Mouse (Mus musculus) liver, embryonic 14.5 days (tissue): ENCODE results near the gene 5730522E02Rik. TPM values are rescaled to one million over a fixed set of nuclear protein-coding genes. Genes with fewer than 3 reads are reported as not detected.

Experiments used
- ATAC-seq: fragments of 200-750 bp; cut with Nextera tagmentation; 2 replicates; pipeline ENCODE4 v1.8.0; 2017; ENCODE audit warnings: moderate number of reproducible peaks, mild to moderate bottlenecking, moderate library complexity; ENCODE audit not compliant: insufficient read depth
- DNase-seq, 3 experiments: peaks; one replicate each; pipeline ENCODE4 v3.0.0-alpha.2; 2012 to 2013; ENCODE audit warnings: low read depth in 3 of 3, low spot score in 3 of 3
- H3K27ac ChIP-seq: fragments of 300-500 bp; sonication (generic); 2 replicates; pipeline ENCODE4 v1.5.1; 2014; ENCODE audit warnings: moderate library complexity, mild to moderate bottlenecking, control low read depth, inconsistent platforms
- H3K27me3 ChIP-seq: fragments of 300-500 bp; sonication (generic); 2 replicates; pipeline ENCODE4 v1.6.1; 2014; ENCODE audit warnings: mild to moderate bottlenecking, low read length, moderate library complexity; ENCODE audit not compliant: control insufficient read depth, insufficient read depth
- H3K36me3 ChIP-seq: fragments of 300-500 bp; sonication (generic); replicated peaks from 2 replicates; pipeline ENCODE4 v1.6.1; 2014; ENCODE audit warnings: low read depth; ENCODE audit not compliant: control insufficient read depth, insufficient read depth
- H3K4me1 ChIP-seq, 2 experiments: fragments of 200-500 bp in 1 of 2; fragments of 300-500 bp in 1 of 2; sonication (generic) in 1 of 2; replicated peaks; 2 replicates each; pipeline ENCODE4 v1.6.1; 2012 to 2014; ENCODE audit warnings: antibody characterized with exemption in 1 of 2, inconsistent platforms in 1 of 2, low read length in 1 of 2; ENCODE audit not compliant: control insufficient read depth in 2 of 2, insufficient read depth in 2 of 2
- H3K4me2 ChIP-seq: fragments of 300-500 bp; sonication (generic); 2 replicates; pipeline ENCODE4 v1.6.1; 2014; ENCODE audit warnings: low read depth, mild to moderate bottlenecking, control low read depth, moderate library complexity
- H3K4me3 ChIP-seq, 2 experiments: fragments of 200-500 bp in 1 of 2; fragments of 300-500 bp in 1 of 2; sonication (generic) in 1 of 2; 2 replicates each; pipeline ENCODE4 v1.5.1; 2012 to 2014; ENCODE audit warnings: low read depth in 2 of 2, low read length in 2 of 2, mild to moderate bottlenecking in 2 of 2, control low read depth in 1 of 2, inconsistent platforms in 1 of 2, moderate library complexity in 1 of 2; ENCODE audit not compliant: insufficient read depth in 1 of 2
- H3K9ac ChIP-seq: fragments of 300-500 bp; sonication (generic); replicated peaks from 2 replicates; pipeline ENCODE4 v1.6.1; 2014; ENCODE audit warnings: mild to moderate bottlenecking, control low read depth, moderate library complexity
- H3K9me3 ChIP-seq: fragments of 300-500 bp; sonication (generic); 2 replicates; pipeline ENCODE4 v1.6.1; 2016; ENCODE audit warnings: low read length, mixed read lengths; ENCODE audit not compliant: control insufficient read depth
- CTCF ChIP-seq: IDR thresholded peaks from 2 replicates; pipeline ENCODE4 v1.5.1; 2016; ENCODE audit warnings: antibody characterized with exemption, low read depth, control low read depth
- EP300 ChIP-seq: IDR thresholded peaks from 2 replicates; pipeline ENCODE4 v1.6.1; 2016; ENCODE audit warnings: antibody characterized with exemption, low read depth
- WGBS: fragments of 180-500 bp; shearing (Covaris S2); extraction: QIAGEN DNeasy Blood & Tissue Kit; methylation state at CpG from one replicate; pipeline ENCODE4 v1.1.7; 2014; ENCODE audit not compliant: insufficient replicate concordance; 5-methylcytosine and 5-hydroxymethylcytosine counted together
- polyA plus RNA-seq, 2 experiments: library from polyadenylated mRNA; depleted of rRNA in 1 of 2; stranded (reverse) in 1 of 2; unstranded in 1 of 2; fragments of >200 nt; fragmentation: Nextera tagmentation in 1 of 2; extraction: Ambion mirVana in 1 of 2; gene quantifications; 2 replicates each; pipeline versions ENCODE4 v1.2.1 to v1.2.3; 2012 to 2014

Gene 5730522E02Rik
- polyA plus RNA-seq, 2 experiments = 0.10 to 0.25 TPM

GRCm38 (mm10) chr11:25710559-25710958 is 500.0 kb downstream of the 5730522E02Rik start:
- TF ChIP-seq EP300 = no peak
- no peaks in the 10 kb centered on the region for H3K4me1 ChIP-seq
- WGBS = 56% methylated on average over 2 of the region's 2 CpGs
- DNase-seq (no peak), ATAC-seq (no peak)
- H3K4me3 ChIP-seq = no peak overlapping the region
- no peaks in the 10 kb centered on the region for H3K36me3 ChIP-seq
- no peak overlapping the region for H3K27ac ChIP-seq
- H3K27me3 ChIP-seq = no peaks in the 10 kb centered on the region
- H3K4me2 ChIP-seq = no peak overlapping the region
- H3K9ac ChIP-seq = no peak overlapping the region
- no peaks in the 10 kb centered on the region for H3K9me3 ChIP-seq

- Histone ChIP-seq H3K36me3 (no peaks in the 10 kb centered on the region), H3K4me3 (no peak overlapping the region), H3K4me1 (no peaks in the 10 kb centered on the region), H3K9me3 (no peaks in the 10 kb centered on the region), H3K9ac (no peak overlapping the region), H3K27me3 (no peaks in the 10 kb centered on the region), H3K27ac (no peak overlapping the region), H3K4me2 (no peak overlapping the region)
- WGBS = 50% methylated on average over 4 of the region's 4 CpGs
- DNase-seq (no peak), ATAC-seq (no peak)
- TF ChIP-seq CTCF (no peak), EP300 (no peak)
Measured at GRCm38 (mm10) chr11:25709892-25710291, 500.7 kb downstream of the 5730522E02Rik start.

DNA sequence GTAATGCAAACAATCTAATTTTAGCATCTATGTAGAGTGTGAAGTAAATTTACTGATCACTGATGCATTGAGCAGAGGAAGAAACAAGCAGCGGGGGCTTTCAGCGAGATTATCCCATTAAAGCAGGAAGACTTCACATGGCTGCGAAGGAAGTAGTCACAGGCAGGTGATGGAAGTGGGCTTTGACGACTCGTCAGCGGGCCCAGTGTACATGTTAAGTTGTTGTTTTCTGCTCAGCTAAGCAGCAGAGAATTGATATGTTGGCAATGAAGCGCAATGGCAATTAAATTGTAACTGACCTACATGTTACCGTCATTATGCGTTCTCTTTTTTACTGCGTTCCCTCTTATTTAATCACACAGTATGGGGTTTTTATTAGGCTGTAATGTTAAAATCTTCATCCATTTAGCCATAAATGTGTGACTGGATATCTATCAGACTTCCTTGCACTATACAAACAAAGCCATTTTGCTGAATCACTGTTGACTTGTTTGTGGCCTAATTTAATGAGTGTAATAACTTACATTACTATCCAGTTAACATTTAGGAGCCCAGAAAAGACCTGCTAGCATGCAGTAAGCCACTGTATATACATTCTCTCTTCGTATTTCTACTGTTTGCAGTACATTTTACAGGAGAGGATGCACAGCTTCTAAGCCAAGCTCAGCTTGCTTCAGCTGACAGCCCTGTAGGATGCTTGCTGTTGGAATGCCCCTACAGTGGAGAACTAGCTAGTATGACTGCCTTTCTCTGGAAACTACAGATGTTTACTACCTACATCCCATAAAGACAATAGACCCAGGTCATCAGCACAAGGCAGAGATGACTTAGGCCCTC is 506.0 kb downstream of the 5730522E02Rik start:
- 62% methylated on average over 11 of the region's 11 CpGs for WGBS
- Histone ChIP-seq H3K4me2 (no peak overlapping the region), H3K9me3 (no peaks in the 10 kb centered on the region), H3K36me3 (no peaks in the 10 kb centered on the region), H3K9ac (no peak overlapping the region), H3K4me1 (no peaks in the 10 kb centered on the region), H3K27me3 (no peaks in the 10 kb centered on the region), H3K27ac (no peak overlapping the region), H3K4me3 (no peak overlapping the region)
- no peak for DNase-seq
- TF ChIP-seq EP300 (no peak), CTCF (no peak)
- ATAC-seq = no peak

DNA sequence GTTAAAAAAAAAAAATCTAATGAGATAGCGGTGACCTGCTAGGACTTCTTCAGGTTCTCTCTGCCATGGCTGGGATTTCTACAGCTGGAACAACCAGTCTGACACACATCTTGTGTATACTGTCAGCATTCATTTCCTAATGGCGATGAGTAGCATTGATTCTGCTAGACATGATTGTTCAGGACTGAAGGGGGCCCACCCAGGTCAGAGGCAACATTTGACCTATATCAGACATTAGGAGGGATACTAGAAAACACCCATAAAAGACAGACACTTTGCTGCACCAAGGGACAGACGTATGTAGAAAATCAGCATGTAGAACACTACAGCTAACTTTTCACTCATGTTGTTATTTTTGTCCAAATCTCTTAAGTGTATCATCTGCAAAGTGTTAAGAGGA is 507.8 kb downstream of the 5730522E02Rik start:
- H3K9ac ChIP-seq = no peak overlapping the region
- no peaks in the 10 kb centered on the region for H3K9me3 ChIP-seq
- H3K4me1 ChIP-seq = no peaks in the 10 kb centered on the region
- no peak overlapping the region for H3K4me3 ChIP-seq
- WGBS = 62% methylated on average over 3 of the region's 3 CpGs
- no peaks in the 10 kb centered on the region for H3K36me3 ChIP-seq
- no peak overlapping the region for H3K4me2 ChIP-seq
- TF ChIP-seq CTCF = no peak
- no peak for TF ChIP-seq EP300
- DNase-seq (no peak), ATAC-seq (no peak)
- no peaks in the 10 kb centered on the region for H3K27me3 ChIP-seq
- no peak overlapping the region for H3K27ac ChIP-seq

- no peaks in the 10 kb centered on the region for H3K36me3 ChIP-seq
- no peaks in the 10 kb centered on the region for H3K27me3 ChIP-seq
- DNase-seq (no peak), ATAC-seq (no peak)
- no peak overlapping the region for H3K4me2 ChIP-seq
- no peaks in the 10 kb centered on the region for H3K9me3 ChIP-seq
- no peak for TF ChIP-seq EP300
- TF ChIP-seq CTCF = no peak
- H3K27ac ChIP-seq = no peak overlapping the region
- no peaks in the 10 kb centered on the region for H3K4me1 ChIP-seq
- no peak overlapping the region for H3K4me3 ChIP-seq
- no peak overlapping the region for H3K9ac ChIP-seq
- 56% methylated on average over 6 of the region's 6 CpGs for WGBS
Measured at GRCm38 (mm10) chr11:25697508-25698193, 512.9 kb downstream of the 5730522E02Rik start.
